21 mouse cellular contexts compared by ENCODE assay signal in the genomic region with DNA sequence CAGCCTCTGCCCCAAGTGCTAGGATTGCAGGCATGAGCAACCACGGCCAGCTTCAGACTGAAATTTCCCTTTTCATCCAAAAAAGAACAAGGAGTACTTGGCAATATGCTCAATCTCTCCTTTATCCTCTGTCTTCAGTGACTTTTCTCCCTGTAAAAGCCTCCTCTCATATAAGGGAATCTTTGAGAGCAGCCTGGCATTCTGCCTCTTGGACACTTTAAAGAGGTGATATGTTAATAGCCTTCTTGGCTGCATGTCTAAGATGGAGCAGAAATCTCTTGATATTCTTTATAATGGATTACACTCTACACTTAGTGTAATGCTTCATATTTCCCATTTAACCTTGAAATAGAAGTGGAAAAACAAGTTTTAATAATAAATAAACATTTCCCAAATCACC. TPM values are rescaled to one million over a fixed set of nuclear protein-coding genes. Genes with fewer than 3 reads are reported as not detected.
"Had no signal": no experiment of that assay in that cellular context is flagged by ENCODE, and none has a peak within 500 bp of the region (broad histone marks: within the 10 kb centered on the region; RNA-seq: fewer than 3 reads in every experiment).

No protein-coding gene starts in this region.

- H3K4me3 ChIP-seq: kidney, embryonic 15.5 days; left cerebral cortex, adult 2 months; limb, embryonic 10.5 days; liver, embryonic 15.5 days; megakaryocyte, embryonic 14.5 days; midbrain, embryonic 15.5 days had no signal

- ATAC-seq: midbrain, embryonic 15.5 days had no signal

- H3K4me2 ChIP-seq: kidney, embryonic 15.5 days; liver, embryonic 11.5 days; liver, embryonic 15.5 days; midbrain, embryonic 11.5 days; midbrain, embryonic 15.5 days had no signal

- H3K9ac ChIP-seq: kidney, embryonic 15.5 days; liver, embryonic 15.5 days; midbrain, embryonic 15.5 days had no signal

- DNase-seq: kidney, adult 18-20 months; kidney, postnatal 14 days; lung, adult 2 months; lung, postnatal 10 days; right cerebral cortex, postnatal 14 days; thymus, adult 18-20 months; thymus, postnatal 14 days had no signal

- H3K4me1 ChIP-seq: kidney, embryonic 15.5 days; limb, embryonic 10.5 days; liver, embryonic 15.5 days; midbrain, embryonic 15.5 days had no signal

- H3K36me3 ChIP-seq: kidney, embryonic 15.5 days; limb, embryonic 10.5 days; liver, embryonic 15.5 days; midbrain, embryonic 15.5 days had no signal

- H3K27ac ChIP-seq: kidney, embryonic 15.5 days; left cerebral cortex, adult 2 months; limb, embryonic 10.5 days; liver, embryonic 15.5 days; macrophage; midbrain, embryonic 15.5 days had no signal

- H3K27me3 ChIP-seq: kidney, embryonic 15.5 days; liver, embryonic 15.5 days; megakaryocyte, embryonic 14.5 days; midbrain, embryonic 15.5 days had no signal

- H3K9me3 ChIP-seq: kidney, embryonic 15.5 days; limb, embryonic 10.5 days; liver, embryonic 15.5 days; megakaryocyte, embryonic 14.5 days; midbrain, embryonic 15.5 days had no signal

RNA-seq across cellular contexts. Expression of a gene that starts 3.2 kb away (rescaled TPM):
- polyA plus RNA-seq: kidney, embryonic 15.5 days; limb, embryonic 10.5 days had no signal

RNA-seq across cellular contexts. Expression of a gene that starts 43.1 kb away (rescaled TPM):
- total RNA-seq: layer of hippocampus, adult 8-10 months; layer of hippocampus, postnatal 14 days; left cerebral cortex, adult 2 months; left cerebral cortex, postnatal 14 days had no signal
- polyA plus RNA-seq: kidney, embryonic 15.5 days; large intestine, adult 2 months; liver, embryonic 11.5 days; liver, embryonic 15.5 days; lung, adult 2 months; macrophage; midbrain, embryonic 11.5 days; midbrain, embryonic 15.5 days; neural tube, embryonic 14.5 days had no signal
